Mouse (Mus musculus) urinary bladder, adult 2 months (tissue): ENCODE measurements around the gene H2-M2. TPM values are rescaled to one million over a fixed set of nuclear protein-coding genes. Genes with fewer than 3 reads are reported as not detected.
"Not testable (repeated sequence)": the region's sequence is repeated elsewhere in the genome, so short reads cannot be mapped to it uniquely, and the experiment has no call there.

ENCODE experiments used
- DNase-seq: peaks from one replicate; pipeline ENCODE4 v3.0.0; 2022; ENCODE audit warnings: low spot score
- polyA plus RNA-seq: library from polyadenylated mRNA; depleted of rRNA; stranded (reverse); fragments of >200 nt; gene quantifications from 2 replicates; pipeline ENCODE4 v1.2.3, GENCODE M21; 2012; rRNA removed

H2-M2 gene
- polyA plus RNA-seq, result 0.35 and 0.47 TPM in 2 replicates

DNA sequence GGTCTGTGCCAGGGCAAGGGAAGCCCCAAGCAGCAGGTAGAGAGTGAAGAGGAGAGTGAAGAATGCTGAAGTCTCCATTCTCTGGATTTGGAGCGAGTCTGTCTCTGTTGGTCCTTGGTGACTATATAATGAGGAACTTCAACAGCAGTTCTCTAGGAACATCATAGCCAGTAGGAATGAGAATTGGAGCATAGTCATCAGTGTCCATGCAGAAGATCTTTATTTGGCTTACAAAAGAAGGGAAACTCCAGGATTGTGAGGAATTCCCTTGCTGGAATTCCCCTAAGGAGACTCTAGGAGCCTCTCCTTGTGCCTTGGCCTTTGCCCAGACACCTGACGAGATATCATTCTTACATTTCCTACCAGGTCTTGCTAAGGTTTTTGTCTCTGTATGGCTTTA lies at the start of gene H2-M2:
H2-M2 (minus strand) TSS at position 101 of the 400 bp plus-strand sequence.
- no peak for DNase-seq

GRCm38 (mm10) chr17:37525427-37525826 lies 42.1 kb upstream of the H2-M2 start:
- DNase-seq, result not testable (repeated sequence)

DNA sequence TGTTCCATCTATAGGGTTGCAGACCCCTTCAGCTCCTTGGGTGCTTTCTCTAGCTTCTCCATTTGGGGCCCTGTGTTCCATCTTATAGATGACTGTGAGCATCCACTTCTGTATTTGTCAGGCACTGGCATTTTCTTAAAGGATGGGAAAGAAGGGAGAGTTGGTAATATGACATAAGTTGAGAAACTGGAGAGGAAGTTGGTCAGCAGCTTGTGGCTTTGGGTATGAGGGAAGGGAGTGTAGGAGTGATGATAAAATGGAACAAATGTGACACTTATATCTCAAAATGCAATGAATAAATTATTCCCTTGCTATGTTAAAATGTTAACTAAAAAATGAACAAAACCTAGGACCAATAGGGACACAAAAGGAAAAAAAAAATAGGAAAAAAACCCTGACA lies 41.3 kb upstream of the H2-M2 start:
- DNase-seq, result not testable (repeated sequence)

- DNase-seq, result no peak
Measured at GRCm38 (mm10) chr17:37507730-37508129, 24.4 kb upstream of the H2-M2 start, which contains the start of gene Olfr111. Olfr111 (plus strand) TSS chr17:37508030.

DNA sequence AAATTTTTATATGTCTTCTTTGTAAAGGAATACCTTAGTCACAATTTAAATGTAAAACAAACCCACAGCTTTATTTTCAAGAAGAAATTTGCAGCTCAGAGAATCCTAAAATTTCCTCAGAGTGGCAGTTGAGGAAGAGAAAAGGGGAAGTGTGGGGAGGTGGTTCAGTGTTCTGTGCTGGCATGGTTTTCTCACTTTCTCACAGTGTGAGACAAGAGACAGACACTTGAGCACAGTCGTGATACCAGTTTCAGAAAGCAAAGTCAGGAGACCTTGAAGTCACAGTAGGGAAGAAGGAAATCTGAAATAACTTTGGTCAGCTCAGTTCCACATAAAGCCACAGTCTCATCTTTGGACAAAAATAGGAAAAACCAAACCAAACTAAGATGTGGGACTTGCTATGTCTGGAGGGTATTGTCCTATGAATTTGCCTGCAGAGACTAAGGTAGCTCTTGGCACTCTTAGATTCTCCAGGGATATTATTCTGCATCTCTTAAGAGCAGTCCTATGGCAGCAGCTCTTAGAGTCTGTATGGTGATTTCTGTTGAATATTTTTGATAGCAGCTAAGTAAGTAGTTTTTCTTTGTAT lies 8.7 kb upstream of the H2-M2 start, which contains the start of gene Olfr110:
Olfr110 (plus strand) TSS at position 539 of the 589 bp plus-strand sequence.
- DNase-seq, result no peak

DNA sequence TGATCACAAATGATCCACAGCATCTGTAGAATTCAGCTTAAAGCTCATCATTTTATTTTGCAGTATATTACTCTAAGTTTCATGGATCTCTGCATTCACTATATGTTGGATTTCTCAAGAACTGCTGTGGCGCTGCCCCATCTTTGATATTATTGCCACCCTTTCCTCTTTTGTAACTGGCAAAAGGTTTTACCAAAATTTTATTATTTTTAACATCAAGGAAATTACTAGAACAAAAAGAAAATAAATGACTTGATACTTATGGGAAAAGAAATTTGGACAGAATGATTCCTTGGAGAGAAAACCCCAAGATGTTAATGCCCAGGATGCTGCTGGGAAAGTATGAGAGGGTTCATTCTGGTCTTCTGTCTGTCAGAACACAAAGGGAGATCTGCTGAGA lies 24.7 kb downstream of the H2-M2 start, which contains the start of gene Olfr109:
Olfr109 (plus strand) TSS at position 301 of the 400 bp plus-strand sequence.
- no peak for DNase-seq

DNA sequence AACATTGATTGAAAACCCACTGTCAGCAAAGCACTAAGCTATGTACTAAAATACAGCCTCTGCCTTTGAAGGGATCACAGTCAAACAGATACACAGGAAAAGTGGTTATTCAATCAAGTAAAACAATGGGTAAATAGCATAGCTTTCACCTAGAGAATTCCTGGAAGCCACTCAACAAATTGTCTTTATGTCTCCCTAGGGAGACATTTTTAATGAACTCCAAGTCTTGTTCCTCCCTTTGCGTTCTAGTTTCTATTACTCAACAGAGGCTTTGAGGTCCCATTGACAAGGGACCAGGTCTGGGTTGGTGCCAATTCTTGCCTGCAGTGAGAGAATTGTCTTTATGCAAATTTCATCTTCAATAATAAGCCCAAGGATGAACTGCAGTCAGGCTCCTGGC lies 38.2 kb downstream of the H2-M2 start, which contains the start of gene Olfr108:
Olfr108 (plus strand) TSS at position 301 of the 400 bp plus-strand sequence.
- no peak for DNase-seq

Other genes starting within 250 kb of the H2-M2 start
- not detected in 2 replicates for gene Olfr97, start 246.2 kb downstream of the H2-M2 start, polyA plus RNA-seq
- gene Olfr98, start 219.8 kb downstream of the H2-M2 start, polyA plus RNA-seq, result not detected in 2 replicates
- gene H2-M3, start 213.3 kb downstream of the H2-M2 start, polyA plus RNA-seq, result 12.3 and 13.0 TPM in 2 replicates
- not detected in 2 replicates for gene Olfr99, start 200.1 kb downstream of the H2-M2 start, polyA plus RNA-seq
- not detected in 2 replicates for gene Olfr101, start 179.2 kb downstream of the H2-M2 start, polyA plus RNA-seq
- gene Olfr102, start 166.5 kb downstream of the H2-M2 start, polyA plus RNA-seq, result not detected in 2 replicates
- not detected in 2 replicates for gene Olfr103, start 143.9 kb downstream of the H2-M2 start, polyA plus RNA-seq
- not detected in 2 replicates for gene Olfr104-ps, start 124.0 kb downstream of the H2-M2 start, polyA plus RNA-seq
- not detected in 2 replicates for gene Olfr105-ps, start 104.5 kb downstream of the H2-M2 start, polyA plus RNA-seq
- gene Olfr106-ps, start 93.2 kb downstream of the H2-M2 start, polyA plus RNA-seq, result not detected in 2 replicates
- not detected in 2 replicates for gene Olfr107, start 84.3 kb downstream of the H2-M2 start, polyA plus RNA-seq
- not detected in 2 replicates for gene Olfr108, start 38.1 kb downstream of the H2-M2 start, polyA plus RNA-seq
- gene Olfr109, start 24.6 kb downstream of the H2-M2 start, polyA plus RNA-seq, result not detected in 2 replicates
- gene Olfr110, start 8.9 kb upstream of the H2-M2 start, polyA plus RNA-seq, result not detected in 2 replicates
- 0.03 and 0.04 TPM in 2 replicates for gene Olfr111, start 24.5 kb upstream of the H2-M2 start, polyA plus RNA-seq
- not detected in 2 replicates for gene Olfr112, start 85.9 kb upstream of the H2-M2 start, polyA plus RNA-seq
- not detected in 2 replicates for gene Olfr113, start 94.1 kb upstream of the H2-M2 start, polyA plus RNA-seq
- gene Olfr114, start 109.2 kb upstream of the H2-M2 start, polyA plus RNA-seq, result not detected in 2 replicates
- gene Olfr115, start 143.6 kb upstream of the H2-M2 start, polyA plus RNA-seq, result not detected in 2 replicates
- gene Olfr116, start 143.6 kb upstream of the H2-M2 start, polyA plus RNA-seq, result not detected in 2 replicates
- gene Olfr117, start 180.2 kb upstream of the H2-M2 start, polyA plus RNA-seq, result not detected in 2 replicates
- not detected in 2 replicates for gene Olfr118, start 183.4 kb upstream of the H2-M2 start, polyA plus RNA-seq
- not detected in 2 replicates for gene Olfr119, start 213.0 kb upstream of the H2-M2 start, polyA plus RNA-seq
- not detected in 2 replicates for gene Olfr120, start 238.3 kb upstream of the H2-M2 start, polyA plus RNA-seq